Mouse (Mus musculus) midbrain, embryonic 16.5 days (tissue): Measurements from ENCODE around the gene Zmynd10. TPM values are rescaled to one million over a fixed set of nuclear protein-coding genes. Genes with fewer than 3 reads are reported as not detected.
"Not testable (repeated sequence)": the region's sequence is repeated elsewhere in the genome, so short reads cannot be mapped to it uniquely, and the experiment has no call there.

Experiments used
- ATAC-seq: fragments of 200-750 bp; cut with Nextera tagmentation; 2 replicates; pipeline ENCODE4 v1.8.0; 2017; ENCODE audit warnings: moderate TSS enrichment
- H3K27ac ChIP-seq: fragments of 300-500 bp; sonication (generic); 2 replicates; pipeline ENCODE4 v1.5.1; 2014; ENCODE audit warnings: mild to moderate bottlenecking, low read length, mixed read lengths
- H3K27me3 ChIP-seq: fragments of 300-500 bp; sonication (generic); 2 replicates; pipeline ENCODE4 v1.6.1; 2014; ENCODE audit warnings: low read depth, low read length, mixed read lengths; ENCODE audit not compliant: control insufficient read depth, insufficient read depth
- H3K36me3 ChIP-seq: fragments of 300-500 bp; sonication (generic); 2 replicates; pipeline ENCODE4 v1.6.1; 2014; ENCODE audit warnings: mild to moderate bottlenecking, low read length, moderate library complexity, mixed read lengths; ENCODE audit not compliant: control insufficient read depth, insufficient read depth
- H3K4me1 ChIP-seq: fragments of 300-500 bp; sonication (generic); 2 replicates; pipeline ENCODE4 v1.6.1; 2014; ENCODE audit warnings: mild to moderate bottlenecking, low read length, mixed read lengths; ENCODE audit not compliant: control insufficient read depth, insufficient read depth
- H3K4me2 ChIP-seq: fragments of 300-500 bp; sonication (generic); 2 replicates; pipeline ENCODE4 v1.6.1; 2014; ENCODE audit warnings: mild to moderate bottlenecking, low read length, mixed read lengths
- H3K4me3 ChIP-seq: fragments of 300-500 bp; sonication (generic); 2 replicates; pipeline ENCODE4 v1.5.1; 2014; ENCODE audit warnings: low read depth, mild to moderate bottlenecking, low read length, moderate library complexity, mixed read lengths
- H3K9ac ChIP-seq: fragments of 300-500 bp; sonication (generic); 2 replicates; pipeline ENCODE4 v1.6.1; 2014; ENCODE audit warnings: low read depth, low read length, mixed read lengths
- H3K9me3 ChIP-seq: fragments of 300-500 bp; sonication (generic); replicated peaks from 2 replicates; pipeline ENCODE4 v1.6.1; 2014; ENCODE audit warnings: mild to moderate bottlenecking, low read length, mixed read lengths; ENCODE audit not compliant: control insufficient read depth, poor library complexity, severe bottlenecking
- WGBS: fragments of 180-500 bp; shearing (Covaris S2); extraction: QIAGEN DNeasy Blood & Tissue Kit; methylation state at CpG from one replicate; pipeline ENCODE4 v1.1.7; 2014; 5-methylcytosine and 5-hydroxymethylcytosine counted together
- polyA plus RNA-seq: library from polyadenylated mRNA; unstranded; fragments of >200 nt; fragmentation: Nextera tagmentation; extraction: Ambion mirVana; gene quantifications from 2 replicates; pipeline ENCODE4 v1.2.1, GENCODE M21; 2015

Gene Zmynd10
- polyA plus RNA-seq, 1 experiment from 2014 or later, result 6.1 TPM

DNA sequence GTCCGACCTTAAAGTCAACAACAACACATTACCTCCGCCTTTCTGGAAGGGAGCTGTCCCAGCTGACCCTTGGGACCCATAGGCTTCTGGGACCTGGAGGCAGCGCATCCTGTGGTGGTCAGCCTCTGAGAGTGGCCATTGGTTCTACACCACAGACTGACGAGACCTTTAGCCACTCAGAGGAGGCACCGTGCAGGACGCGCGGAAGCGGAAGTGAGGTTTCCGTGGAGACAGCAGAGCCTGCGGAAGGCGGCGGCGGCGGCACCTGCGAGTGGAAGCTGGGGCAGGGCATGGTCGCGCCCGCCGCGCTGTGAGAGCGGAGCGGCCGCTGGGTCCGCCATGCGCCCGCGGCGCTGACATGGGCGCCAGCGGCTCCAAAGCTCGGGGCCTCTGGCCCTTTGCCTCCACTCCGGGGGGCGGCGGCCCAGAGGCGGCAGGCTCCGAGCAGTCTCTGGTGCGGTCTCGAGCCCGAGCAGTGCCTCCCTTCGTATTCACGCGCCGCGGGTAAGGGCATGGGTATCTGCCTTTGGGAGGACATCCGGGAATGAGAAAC lies 16.0 kb downstream of the Zmynd10 start, which contains the start of gene Tusc2:
Gene Tusc2 (plus strand): TSS at position 227 of the 553 bp plus-strand sequence.
- peaks cover 25% of the 10 kb centered on the region for H3K36me3 ChIP-seq
- peak within 1 kb of the TSS; percentile 93 for H3K4me3 ChIP-seq
- peak within 1 kb of the TSS; percentile 79 for H3K27ac ChIP-seq
- H3K27me3 ChIP-seq, result no peaks in the 10 kb centered on the region
- peak within 1 kb of the TSS; percentile 90 for H3K9ac ChIP-seq
- WGBS, result under 1% methylated on average over 35 of the region's 46 CpGs
- H3K9me3 ChIP-seq, result no peaks in the 10 kb centered on the region
- peaks cover 25% of the 10 kb centered on the region for H3K4me1 ChIP-seq
- H3K4me2 ChIP-seq, result peak within 1 kb of the TSS; percentile 90
- ATAC-seq, result peak; percentile 96

DNA sequence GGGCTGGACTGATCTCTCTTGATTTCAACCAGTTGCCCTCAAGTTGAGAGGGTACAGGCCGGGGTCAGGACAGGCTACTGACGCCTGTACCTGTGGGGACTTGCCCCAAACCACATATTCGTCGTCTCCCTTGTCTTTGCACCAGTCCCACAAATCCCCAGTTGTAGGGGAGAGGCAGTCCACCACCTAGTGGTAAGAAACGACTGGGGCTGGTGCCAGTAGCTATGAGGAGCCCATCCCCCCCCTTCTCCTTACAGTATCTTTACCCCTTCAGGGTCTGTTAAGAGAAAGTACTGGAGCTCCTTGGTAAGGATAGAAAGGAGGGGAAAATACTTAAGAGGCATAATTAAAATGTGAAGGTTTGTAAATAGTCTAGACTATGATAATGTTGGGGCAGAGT lies 18.5 kb downstream of the Zmynd10 start:
- H3K4me3 ChIP-seq, H3K27me3 ChIP-seq, H3K36me3 ChIP-seq, H3K27ac ChIP-seq, H3K4me2 ChIP-seq, H3K9ac ChIP-seq, H3K9me3 ChIP-seq, ATAC-seq: not testable (repeated sequence)
- 49% methylated on average over 5 of the region's 5 CpGs for WGBS
- H3K4me1 ChIP-seq, result peaks cover 36% of the 10 kb centered on the region

DNA sequence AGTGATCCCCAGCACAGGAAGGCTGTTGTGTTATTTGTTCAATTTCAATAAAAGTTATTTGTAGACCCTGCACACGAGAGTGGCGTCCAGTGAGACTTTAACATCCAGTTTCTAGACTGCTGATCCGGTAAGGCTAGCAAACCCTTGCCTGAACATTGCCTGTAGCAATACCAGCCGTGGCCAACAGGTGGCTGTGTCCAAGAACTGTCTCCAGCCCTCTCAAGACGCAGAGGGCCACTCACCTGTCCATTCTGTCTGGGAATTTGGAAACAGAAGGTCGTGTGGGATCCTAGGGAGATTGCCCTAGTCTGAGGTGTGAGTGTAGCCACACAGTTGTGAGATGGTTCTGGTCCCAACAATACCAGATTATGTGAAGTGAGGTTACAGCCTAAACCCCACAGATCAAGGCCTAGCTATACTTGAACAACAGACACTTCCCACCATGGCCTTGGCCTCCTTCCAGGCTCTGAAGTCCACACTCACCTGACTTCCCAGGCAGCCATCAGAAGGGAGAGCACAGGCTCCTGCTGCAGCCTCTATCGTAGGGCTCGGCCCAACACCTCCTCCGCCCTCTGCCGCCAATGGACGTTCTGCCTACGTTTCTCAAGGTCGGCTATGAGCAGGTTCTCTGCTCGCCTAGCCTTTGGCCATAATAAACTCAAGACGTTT lies 19.1 kb downstream of the Zmynd10 start:
- no peaks in the 10 kb centered on the region for H3K27me3 ChIP-seq
- no peak overlapping the region for H3K4me3 ChIP-seq
- ATAC-seq, result no peak
- H3K9me3 ChIP-seq, result no peaks in the 10 kb centered on the region
- H3K4me1 ChIP-seq, result peaks cover 42% of the 10 kb centered on the region
- peaks cover 7% of the 10 kb centered on the region for H3K36me3 ChIP-seq
- WGBS, result 61% methylated on average over 15 of the region's 15 CpGs
- H3K27ac ChIP-seq, result no peak overlapping the region; the same call in 1 of the 2 replicates
- no peak overlapping the region for H3K4me2 ChIP-seq
- no peak overlapping the region for H3K9ac ChIP-seq

DNA sequence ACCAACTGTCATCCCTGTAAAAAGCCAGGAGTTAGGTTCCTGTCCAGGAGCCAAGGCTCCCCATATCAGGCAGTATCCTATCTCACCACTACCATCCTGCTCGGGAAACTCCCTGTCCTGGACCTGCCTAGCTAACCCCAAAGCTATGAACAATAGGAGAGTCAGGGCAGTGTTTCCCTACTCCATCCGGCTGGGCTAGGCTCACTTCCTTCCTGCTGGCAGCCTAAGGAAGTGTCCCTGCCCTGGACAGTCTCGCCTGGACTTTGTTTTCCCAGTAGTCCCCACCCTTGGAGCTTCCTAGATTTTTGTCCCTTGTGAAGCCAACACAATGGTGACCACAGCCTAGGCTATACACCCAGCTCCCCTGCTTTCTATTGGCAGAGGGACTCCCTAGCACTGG lies 19.8 kb downstream of the Zmynd10 start:
- no peaks in the 10 kb centered on the region for H3K9me3 ChIP-seq
- H3K27ac ChIP-seq, result 0 out of 2 replicates have a peak overlapping the region, but pooled peaks have one; percentile 14
- H3K4me2 ChIP-seq, result no peak overlapping the region
- H3K4me3 ChIP-seq, result no peak overlapping the region
- peaks cover 3% of the 10 kb centered on the region; the same call in 1 of the 2 replicates for H3K36me3 ChIP-seq
- no peak overlapping the region for H3K9ac ChIP-seq
- H3K4me1 ChIP-seq, result peaks cover 47% of the 10 kb centered on the region
- WGBS, result 69% methylated on average over 3 of the region's 3 CpGs
- ATAC-seq, result no peak
- H3K27me3 ChIP-seq, result no peaks in the 10 kb centered on the region

- no peak for ATAC-seq
- WGBS, result 5% methylated on average over 18 of the region's 18 CpGs
Measured at GRCm38 (mm10) chr9:107567702-107568319, 20.7 kb downstream of the Zmynd10 start, which contains the start of gene Hyal2. TSS of gene Hyal2 (plus strand) at chr9:107567945.

GRCm38 (mm10) chr9:107568331-107569261 lies 21.5 kb downstream of the Zmynd10 start:
- under 1% methylated on average over 41 of the region's 41 CpGs for WGBS
- Histone ChIP-seq H3K9me3 (no peaks in the 10 kb centered on the region), H3K4me1 (peaks cover 44% of the 10 kb centered on the region), H3K36me3 (peaks cover 10% of the 10 kb centered on the region; the same call in 1 of the 2 replicates), H3K27ac (peak overlapping the region; percentile 92), H3K4me3 (peak overlapping the region; percentile 84), H3K4me2 (peak overlapping the region; percentile 93), H3K9ac (peak overlapping the region; percentile 88), H3K27me3 (no peaks in the 10 kb centered on the region)
- ATAC-seq, result peak; percentile 90

More at GRCm38 (mm10) chr9:107567702-107568319, 20.7 kb downstream of the Zmynd10 start, which contains the start of gene Hyal2:
- Histone ChIP-seq H3K4me1 (peaks cover 46% of the 10 kb centered on the region), H3K36me3 (peaks cover 9% of the 10 kb centered on the region; the same call in 1 of the 2 replicates), H3K27ac (peak within 1 kb of the TSS; percentile 92), H3K4me2 (peak within 1 kb of the TSS; percentile 93), H3K27me3 (no peaks in the 10 kb centered on the region), H3K9me3 (no peaks in the 10 kb centered on the region), H3K9ac (peak within 1 kb of the TSS; percentile 88), H3K4me3 (peak within 1 kb of the TSS; percentile 84)

GRCm38 (mm10) chr9:107569270-107569669 lies 22.2 kb downstream of the Zmynd10 start:
- H3K27ac ChIP-seq, result peak overlapping the region; percentile 92
- H3K27me3 ChIP-seq, result no peaks in the 10 kb centered on the region
- peaks cover 12% of the 10 kb centered on the region; the same call in 1 of the 2 replicates for H3K36me3 ChIP-seq
- peak overlapping the region; percentile 93 for H3K4me2 ChIP-seq
- H3K9me3 ChIP-seq, result no peaks in the 10 kb centered on the region
- peak overlapping the region; percentile 88 for H3K9ac ChIP-seq
- H3K4me1 ChIP-seq, result peaks cover 37% of the 10 kb centered on the region
- peak overlapping the region; percentile 84 for H3K4me3 ChIP-seq
- peak; percentile 16 for ATAC-seq
- WGBS, result under 1% methylated on average over 23 of the region's 23 CpGs

DNA sequence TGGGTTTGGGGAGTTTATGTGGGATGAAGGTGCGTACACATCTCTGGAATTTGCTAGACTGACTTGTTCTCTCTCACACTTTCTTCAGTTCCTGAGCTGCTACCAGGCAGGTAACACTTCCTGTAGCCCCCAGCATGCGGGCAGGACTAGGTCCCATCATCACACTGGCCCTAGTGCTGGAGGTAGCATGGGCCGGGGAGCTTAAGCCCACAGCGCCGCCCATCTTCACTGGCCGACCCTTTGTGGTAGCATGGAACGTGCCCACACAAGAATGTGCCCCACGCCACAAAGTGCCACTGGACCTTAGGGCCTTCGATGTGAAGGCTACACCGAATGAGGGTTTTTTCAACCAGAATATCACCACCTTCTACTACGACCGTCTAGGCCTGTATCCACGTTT lies 22.9 kb downstream of the Zmynd10 start:
- peak overlapping the region; percentile 84 for H3K4me3 ChIP-seq
- no peak for ATAC-seq
- H3K9me3 ChIP-seq, result no peaks in the 10 kb centered on the region
- H3K9ac ChIP-seq, result peak overlapping the region; percentile 88
- H3K36me3 ChIP-seq, result peaks cover 14% of the 10 kb centered on the region; the same call in 1 of the 2 replicates
- WGBS, result 42% methylated on average over 13 of the region's 13 CpGs
- peak overlapping the region; percentile 93 for H3K4me2 ChIP-seq
- peak overlapping the region; percentile 92 for H3K27ac ChIP-seq
- no peaks in the 10 kb centered on the region for H3K27me3 ChIP-seq
- H3K4me1 ChIP-seq, result peaks cover 36% of the 10 kb centered on the region
